Mouse (Mus musculus): ENCODE data around the gene Phkg2. TPM values are rescaled to one million over a fixed set of nuclear protein-coding genes. Genes with fewer than 3 reads are reported as not detected.
"Not testable (repeated sequence)": the region's sequence is repeated elsewhere in the genome, so short reads cannot be mapped to it uniquely, and the experiment has no call there.

The Phkg2 gene
- polyA plus RNA-seq, 1 experiment: 1,776 TPM

DNA sequence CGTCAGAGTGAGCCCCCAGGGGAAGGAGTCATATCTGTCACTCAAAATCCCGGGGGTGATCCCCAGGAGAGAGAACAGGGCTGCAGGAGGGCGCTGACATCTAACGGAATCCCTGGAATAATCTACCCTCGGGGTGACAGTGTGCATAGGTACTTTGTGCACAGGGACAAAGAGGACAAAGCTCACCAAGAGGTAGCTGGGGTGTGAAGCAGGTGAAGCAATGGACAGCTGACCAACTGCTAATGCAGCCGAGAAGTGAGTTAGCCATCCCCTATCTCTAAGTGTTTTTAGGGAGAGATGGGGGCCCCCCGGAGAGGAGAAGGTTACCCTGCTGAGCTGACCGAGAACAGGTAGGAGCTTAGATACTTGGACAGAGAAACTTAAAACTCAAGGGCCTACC, 41.0 kb downstream of the Phkg2 start:
- H3K4me1 ChIP-seq (ENCODE audit: control insufficient read depth, insufficient read depth, low read length): peaks cover 29% of the 10 kb centered on the region
- TF ChIP-seq POLR2A (IDR thresholded peaks at IDR 0.05; ENCODE audit: control insufficient read depth, low read depth, low read length) (no peak), CTCF (IDR thresholded peaks at IDR 0.05; ENCODE audit: control insufficient read depth, insufficient read depth, insufficient replicate concordance, low read depth, low read length) (no peak)
- H3K27ac ChIP-seq (ENCODE audit: control insufficient read depth, insufficient read depth, low read depth, low read length): no peak overlapping the region
- H3K4me3 ChIP-seq (ENCODE audit: control insufficient read depth, low read depth, low read length): peak overlapping the region; percentile 97
- no peaks in the 10 kb centered on the region for H3K36me3 ChIP-seq (ENCODE audit: control insufficient read depth, insufficient read depth, low read length)
- H3K27me3 ChIP-seq (ENCODE audit: control insufficient read depth, insufficient read depth, low read length): no peaks in the 10 kb centered on the region

GRCm38 (mm10) chr7:127614511-127614890, 41.4 kb downstream of the Phkg2 start:
- no peak overlapping the region for H3K27ac ChIP-seq (ENCODE audit: control insufficient read depth, insufficient read depth, low read depth, low read length)
- no peak for TF ChIP-seq CTCF (IDR thresholded peaks at IDR 0.05; ENCODE audit: control insufficient read depth, insufficient read depth, insufficient replicate concordance, low read depth, low read length)
- TF ChIP-seq POLR2A (IDR thresholded peaks at IDR 0.05; ENCODE audit: control insufficient read depth, low read depth, low read length): no peak

DNA sequence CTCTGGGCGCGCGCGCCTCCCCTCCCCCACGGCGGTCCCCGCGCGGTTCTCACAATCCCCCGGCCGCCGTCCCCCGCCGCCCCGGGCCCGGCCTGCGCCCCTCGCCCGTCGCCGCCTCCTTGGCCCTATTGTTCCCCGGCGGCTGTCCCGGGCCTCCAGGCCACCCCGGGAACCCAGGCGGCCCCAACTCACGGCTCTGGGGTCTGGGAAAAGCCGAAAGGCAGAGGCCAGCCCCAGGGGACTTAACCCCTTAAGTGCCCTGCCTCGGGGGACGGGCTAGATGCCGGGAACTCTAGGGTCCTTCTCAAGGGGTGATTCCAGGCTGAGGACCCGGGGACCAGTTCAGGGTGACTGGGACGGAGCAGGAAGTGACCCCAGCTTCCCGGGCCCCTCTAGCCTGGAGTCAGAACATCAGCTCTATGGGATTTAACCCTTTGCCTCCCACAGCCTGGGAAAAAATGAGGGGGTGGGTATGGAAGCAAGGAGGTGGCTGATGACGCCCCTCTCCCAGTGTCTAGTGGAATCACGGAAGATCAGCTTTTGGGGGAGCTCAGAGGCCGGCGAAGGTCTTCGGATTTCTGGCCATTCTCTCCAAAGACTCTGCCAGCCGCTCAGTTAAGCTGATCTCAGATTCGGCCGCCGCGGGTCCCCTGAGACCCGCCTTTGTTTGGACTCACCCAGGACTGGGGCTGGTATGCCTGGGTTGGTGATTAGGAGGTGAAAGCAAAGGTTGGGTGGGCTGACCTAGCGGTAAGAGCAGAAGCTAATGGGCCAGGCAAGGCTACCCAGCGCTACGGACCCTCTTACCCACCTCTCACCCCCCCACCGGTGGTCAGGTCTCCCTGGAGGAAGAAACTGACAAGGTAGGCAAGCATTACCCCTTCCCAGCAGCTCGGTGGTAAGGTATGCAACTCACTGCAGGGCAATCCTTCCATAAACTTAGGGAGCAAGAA, 42.0 kb downstream of the Phkg2 start, which contains the start of gene Zfp629:
TSS of gene Zfp629 (minus strand) at position 907 of the 953 bp plus-strand sequence.
- peak within 1 kb of the TSS; percentile 89 for H3K27ac ChIP-seq (ENCODE audit: control insufficient read depth, insufficient read depth, low read depth, low read length)
- peak within 1 kb of the TSS; percentile 97 for H3K4me3 ChIP-seq (ENCODE audit: control insufficient read depth, low read depth, low read length)
- no peaks in the 10 kb centered on the region for H3K36me3 ChIP-seq (ENCODE audit: control insufficient read depth, insufficient read depth, low read length)
- H3K27me3 ChIP-seq (ENCODE audit: control insufficient read depth, insufficient read depth, low read length): no peaks in the 10 kb centered on the region
- H3K4me1 ChIP-seq (ENCODE audit: control insufficient read depth, insufficient read depth, low read length): peaks cover 29% of the 10 kb centered on the region
- TF ChIP-seq CTCF (IDR thresholded peaks at IDR 0.05; ENCODE audit: control insufficient read depth, insufficient read depth, insufficient replicate concordance, low read depth, low read length) (no peak), POLR2A (IDR thresholded peaks at IDR 0.05; ENCODE audit: control insufficient read depth, low read depth, low read length) (no peak; the same call in none of the 2 replicates)

More at GRCm38 (mm10) chr7:127614511-127614890, 41.4 kb downstream of the Phkg2 start:
- H3K36me3 ChIP-seq (ENCODE audit: control insufficient read depth, insufficient read depth, low read length): no peaks in the 10 kb centered on the region
- peaks cover 29% of the 10 kb centered on the region for H3K4me1 ChIP-seq (ENCODE audit: control insufficient read depth, insufficient read depth, low read length)
- H3K4me3 ChIP-seq (ENCODE audit: control insufficient read depth, low read depth, low read length): peak overlapping the region; percentile 97
- H3K27me3 ChIP-seq (ENCODE audit: control insufficient read depth, insufficient read depth, low read length): no peaks in the 10 kb centered on the region

DNA sequence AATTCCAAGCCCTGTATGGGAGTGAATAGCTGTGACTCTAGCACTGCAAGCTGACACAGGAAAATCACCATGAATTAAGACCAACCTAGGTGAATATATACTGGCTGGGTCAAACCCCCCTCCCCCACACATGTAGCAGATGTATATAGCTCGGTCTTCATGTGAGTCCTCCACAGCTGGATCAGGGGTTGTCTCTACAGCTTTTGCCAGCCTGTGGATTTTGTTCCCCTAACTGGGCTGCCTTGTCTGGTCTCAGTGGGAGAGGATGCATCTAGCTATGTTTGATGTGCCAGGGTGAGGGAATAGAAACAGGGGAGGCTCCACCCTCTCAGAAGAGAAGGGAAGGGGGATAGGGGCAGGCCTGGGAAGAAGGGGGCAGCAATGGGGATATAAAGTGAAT, 43.2 kb downstream of the Phkg2 start:
- Histone ChIP-seq H3K4me3 (ENCODE audit: control insufficient read depth, low read depth, low read length) (peak overlapping the region; percentile 10; the same call in 1 of the 2 replicates), H3K4me1 (ENCODE audit: control insufficient read depth, insufficient read depth, low read length) (peaks cover 24% of the 10 kb centered on the region), H3K36me3 (ENCODE audit: control insufficient read depth, insufficient read depth, low read length) (no peaks in the 10 kb centered on the region), H3K27ac (ENCODE audit: control insufficient read depth, insufficient read depth, low read depth, low read length) (no peak overlapping the region), H3K27me3 (ENCODE audit: control insufficient read depth, insufficient read depth, low read length) (no peaks in the 10 kb centered on the region)
- TF ChIP-seq POLR2A (IDR thresholded peaks at IDR 0.05; ENCODE audit: control insufficient read depth, low read depth, low read length): no peak
- no peak for TF ChIP-seq CTCF (IDR thresholded peaks at IDR 0.05; ENCODE audit: control insufficient read depth, insufficient read depth, insufficient replicate concordance, low read depth, low read length)

DNA sequence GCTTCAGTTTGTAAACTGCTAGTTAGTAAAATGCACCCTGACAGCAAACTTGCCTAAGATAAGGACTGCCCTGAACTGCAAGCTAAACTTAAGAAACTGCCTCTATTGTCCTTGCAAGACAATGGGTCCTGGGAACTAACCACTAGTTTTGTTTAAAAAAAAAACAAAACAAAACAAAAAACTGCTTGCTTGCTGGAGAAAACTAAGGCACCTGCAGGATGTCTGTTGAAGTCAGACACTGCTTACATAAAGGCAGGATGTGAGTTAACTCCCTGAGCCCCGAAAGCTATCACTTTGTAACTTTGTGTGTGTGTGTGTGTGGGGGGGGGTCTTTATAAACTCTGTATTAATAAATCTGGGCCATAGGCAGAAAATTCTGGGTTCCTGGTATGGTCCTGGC, 43.7 kb downstream of the Phkg2 start:
- no peak for TF ChIP-seq CTCF (IDR thresholded peaks at IDR 0.05; ENCODE audit: control insufficient read depth, insufficient read depth, insufficient replicate concordance, low read depth, low read length)
- Histone ChIP-seq H3K4me1 (ENCODE audit: control insufficient read depth, insufficient read depth, low read length) (peaks cover 18% of the 10 kb centered on the region), H3K27me3 (ENCODE audit: control insufficient read depth, insufficient read depth, low read length) (no peaks in the 10 kb centered on the region), H3K36me3 (ENCODE audit: control insufficient read depth, insufficient read depth, low read length) (no peaks in the 10 kb centered on the region), H3K27ac (ENCODE audit: control insufficient read depth, insufficient read depth, low read depth, low read length) (no peak overlapping the region), H3K4me3 (ENCODE audit: control insufficient read depth, low read depth, low read length) (no peak overlapping the region)

GRCm38 (mm10) chr7:127617962-127618361, 44.8 kb downstream of the Phkg2 start:
- Histone ChIP-seq H3K4me3 (ENCODE audit: control insufficient read depth, low read depth, low read length) (no peak overlapping the region), H3K4me1 (ENCODE audit: control insufficient read depth, insufficient read depth, low read length) (peaks cover 15% of the 10 kb centered on the region), H3K27me3 (ENCODE audit: control insufficient read depth, insufficient read depth, low read length) (no peaks in the 10 kb centered on the region), H3K27ac (ENCODE audit: control insufficient read depth, insufficient read depth, low read depth, low read length) (no peak overlapping the region), H3K36me3 (ENCODE audit: control insufficient read depth, insufficient read depth, low read length) (no peaks in the 10 kb centered on the region)
- TF ChIP-seq CTCF (IDR thresholded peaks at IDR 0.05; ENCODE audit: control insufficient read depth, insufficient read depth, insufficient replicate concordance, low read depth, low read length) (no peak), POLR2A (IDR thresholded peaks at IDR 0.05; ENCODE audit: control insufficient read depth, low read depth, low read length) (no peak)

DNA sequence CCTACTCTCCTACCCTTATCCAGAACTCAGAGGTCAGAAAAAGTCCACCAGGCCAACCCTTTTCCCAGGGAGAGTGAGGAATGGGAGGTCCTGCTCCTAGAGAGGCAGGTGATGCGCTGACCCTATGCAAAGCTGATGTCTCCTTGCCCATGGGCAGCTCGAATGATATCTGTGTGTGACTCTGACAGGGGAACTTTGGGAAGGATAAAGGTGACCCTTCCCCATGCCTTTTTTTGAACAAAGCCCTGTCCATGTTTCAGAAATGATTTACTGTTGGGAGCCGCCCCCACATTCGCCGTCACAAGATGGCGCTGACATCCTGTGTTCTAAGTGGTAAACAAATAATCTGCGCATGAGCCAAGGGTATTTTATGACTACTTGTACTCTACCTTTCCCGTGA, 45.3 kb downstream of the Phkg2 start:
- H3K36me3 ChIP-seq (ENCODE audit: control insufficient read depth, insufficient read depth, low read length); H3K27ac ChIP-seq (ENCODE audit: control insufficient read depth, insufficient read depth, low read depth, low read length); H3K4me3 ChIP-seq (ENCODE audit: control insufficient read depth, low read depth, low read length); H3K27me3 ChIP-seq (ENCODE audit: control insufficient read depth, insufficient read depth, low read length): not testable (repeated sequence)
- peaks cover 15% of the 10 kb centered on the region for H3K4me1 ChIP-seq (ENCODE audit: control insufficient read depth, insufficient read depth, low read length)

Data from testis, adult 2 months (tissue).